Mouse (Mus musculus) gastrocnemius, postnatal 10 days (tissue): ENCODE data around the gene Urad. TPM values are rescaled to one million over a fixed set of nuclear protein-coding genes. Genes with fewer than 3 reads are reported as not detected.

Experiments
- DNase-seq: peaks from one replicate; pipeline ENCODE4 v3.0.0; 2021; ENCODE audit warnings: mixed read lengths
- long read RNA-seq, 2 experiments: library from polyadenylated mRNA; stranded (forward); transcript quantifications; one replicate each; pipeline ENCODE4 v2.0.0; 2021
- total RNA-seq, 2 experiments: library from RNA; stranded (reverse); gene quantifications; 2 replicates each; pipeline ENCODE4 v1.2.3; 2021

The Urad gene
- not detected for total RNA-seq
- long read RNA-seq, experiment 1 = 0 reads
- long read RNA-seq, experiment 2 = 0 reads

GRCm38 (mm10) chr5:147322183-147322582 lies at the start of gene Urad:
Urad (minus strand) TSS chr5:147322440.
- no peak for DNase-seq

GRCm38 (mm10) chr5:147370276-147370675 lies 48.0 kb upstream of the Urad start:
- DNase-seq = no peak

- no peak for DNase-seq
Observed at GRCm38 (mm10) chr5:147368221-147368620, 46.0 kb upstream of the Urad start.

- DNase-seq = no peak
Observed at GRCm38 (mm10) chr5:147365995-147366765, 43.9 kb upstream of the Urad start.

GRCm38 (mm10) chr5:147363054-147363453 lies 40.8 kb upstream of the Urad start:
- DNase-seq = no peak

GRCm38 (mm10) chr5:147358481-147358880 lies 36.2 kb upstream of the Urad start:
- no peak for DNase-seq

GRCm38 (mm10) chr5:147357536-147357935 lies 35.3 kb upstream of the Urad start:
- DNase-seq = no peak

- no peak for DNase-seq
Observed at GRCm38 (mm10) chr5:147356260-147357055, 34.2 kb upstream of the Urad start.

GRCm38 (mm10) chr5:147355788-147356187 lies 33.5 kb upstream of the Urad start:
- DNase-seq = no peak

GRCm38 (mm10) chr5:147354985-147355384 lies 32.7 kb upstream of the Urad start:
- DNase-seq = no peak

- DNase-seq = no peak
Observed at GRCm38 (mm10) chr5:147354161-147354780, 32.0 kb upstream of the Urad start.

GRCm38 (mm10) chr5:147351931-147352330 lies 29.7 kb upstream of the Urad start:
- DNase-seq = no peak

- DNase-seq = no peak
Observed at GRCm38 (mm10) chr5:147345981-147346380, 23.7 kb upstream of the Urad start.

- DNase-seq = no peak
Observed at GRCm38 (mm10) chr5:147343904-147344303, 21.7 kb upstream of the Urad start.

GRCm38 (mm10) chr5:147342901-147343300 lies 20.7 kb upstream of the Urad start:
- DNase-seq = no peak

- no peak for DNase-seq
Observed at GRCm38 (mm10) chr5:147340741-147341414, 18.6 kb upstream of the Urad start.

- no peak for DNase-seq
Observed at GRCm38 (mm10) chr5:147339560-147339959, 17.3 kb upstream of the Urad start.

- DNase-seq = no peak
Observed at GRCm38 (mm10) chr5:147338967-147339366, 16.7 kb upstream of the Urad start.

- DNase-seq = no peak
Observed at GRCm38 (mm10) chr5:147332711-147333110, 10.5 kb upstream of the Urad start.

- peak; percentile 39 for DNase-seq
Observed at GRCm38 (mm10) chr5:147331547-147331946, 9.3 kb upstream of the Urad start.

GRCm38 (mm10) chr5:147329946-147330345 lies 7.7 kb upstream of the Urad start:
- no peak for DNase-seq

GRCm38 (mm10) chr5:147327636-147328035 lies 5.4 kb upstream of the Urad start:
- DNase-seq = no peak
